Mouse (Mus musculus): Measurements from ENCODE around the gene Klhl26.

The Klhl26 gene

DNA sequence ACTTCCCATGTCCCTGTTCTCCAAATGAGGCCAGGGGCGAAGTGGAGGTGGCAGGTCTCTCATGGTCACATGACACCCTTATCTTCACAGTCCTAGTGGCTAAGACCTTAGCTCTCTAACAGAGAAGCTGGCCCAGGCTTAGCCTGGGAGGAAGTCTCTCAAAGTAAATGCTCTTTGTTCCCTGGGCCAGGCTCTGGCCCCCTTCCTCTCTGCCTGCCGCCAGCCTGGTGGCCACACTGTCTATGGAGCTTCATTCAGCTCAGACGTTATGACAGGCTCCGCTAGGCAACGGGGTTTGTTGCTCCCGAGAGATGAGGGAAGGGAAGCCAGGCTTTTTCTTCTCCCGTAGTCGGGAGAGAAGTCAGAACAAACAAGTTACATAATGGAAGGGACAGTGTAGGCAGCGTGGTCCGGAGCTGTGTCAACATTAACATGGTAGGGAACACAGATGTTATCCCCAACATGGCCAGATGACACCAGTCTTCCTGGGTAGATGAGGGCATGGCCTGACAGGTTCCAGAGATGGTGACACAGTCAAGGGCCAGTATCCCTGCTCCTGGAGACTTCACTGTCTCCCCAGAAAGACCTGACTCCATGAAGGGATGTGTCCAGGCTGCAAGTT is 7.4 kb downstream of the Klhl26 start:
- no peak for DNase-seq

DNA sequence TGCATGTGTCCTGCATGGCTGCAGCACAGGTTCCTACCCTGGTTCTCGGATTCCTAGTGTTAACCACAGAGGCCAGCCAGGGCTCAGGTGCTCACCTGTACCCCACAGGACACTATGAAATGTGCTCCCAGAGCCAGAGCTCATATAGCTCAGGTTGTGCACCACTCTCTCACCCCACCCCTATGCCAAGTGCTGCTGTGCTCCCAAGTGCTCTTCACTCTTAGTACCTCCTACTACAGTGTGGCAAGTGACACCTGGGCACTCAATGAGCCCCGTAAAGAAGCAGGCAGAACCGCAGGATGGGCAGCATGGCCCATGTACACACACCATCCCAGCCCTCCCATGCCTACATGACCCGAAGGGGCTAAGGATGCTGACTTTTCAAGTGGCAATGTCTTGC is 8.0 kb downstream of the Klhl26 start:
- DNase-seq: no peak

GRCm38 (mm10) chr8:70467907-70468306 is 8.9 kb downstream of the Klhl26 start:
- DNase-seq: no peak

GRCm38 (mm10) chr8:70467229-70467725 is 9.5 kb downstream of the Klhl26 start:
- DNase-seq: no peak

GRCm38 (mm10) chr8:70466771-70467170 is 10.0 kb downstream of the Klhl26 start:
- no peak for DNase-seq

GRCm38 (mm10) chr8:70466305-70466704 is 10.5 kb downstream of the Klhl26 start:
- DNase-seq: no peak

DNA sequence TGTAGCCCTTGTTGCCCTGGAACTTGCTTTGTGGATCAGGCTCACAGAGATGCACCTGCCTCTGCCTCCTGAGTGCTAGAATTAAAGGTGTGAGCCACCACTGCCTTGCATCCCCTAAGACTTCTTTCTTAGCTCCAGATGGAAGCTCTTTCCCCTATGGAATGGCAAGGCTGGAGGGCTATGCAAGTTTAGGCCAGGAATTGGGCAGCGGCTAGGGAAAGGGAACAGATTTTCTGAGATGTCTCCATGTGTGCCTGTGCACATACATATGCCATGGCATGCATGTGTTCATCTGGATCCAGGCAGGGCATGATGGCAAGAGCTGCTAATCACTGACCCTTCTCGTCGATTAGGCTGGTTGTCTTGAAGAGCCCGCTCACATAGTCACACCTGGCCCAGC is 11.1 kb downstream of the Klhl26 start:
- no peak for DNase-seq

GRCm38 (mm10) chr8:70464162-70464561 is 12.6 kb downstream of the Klhl26 start:
- no peak for DNase-seq

DNA sequence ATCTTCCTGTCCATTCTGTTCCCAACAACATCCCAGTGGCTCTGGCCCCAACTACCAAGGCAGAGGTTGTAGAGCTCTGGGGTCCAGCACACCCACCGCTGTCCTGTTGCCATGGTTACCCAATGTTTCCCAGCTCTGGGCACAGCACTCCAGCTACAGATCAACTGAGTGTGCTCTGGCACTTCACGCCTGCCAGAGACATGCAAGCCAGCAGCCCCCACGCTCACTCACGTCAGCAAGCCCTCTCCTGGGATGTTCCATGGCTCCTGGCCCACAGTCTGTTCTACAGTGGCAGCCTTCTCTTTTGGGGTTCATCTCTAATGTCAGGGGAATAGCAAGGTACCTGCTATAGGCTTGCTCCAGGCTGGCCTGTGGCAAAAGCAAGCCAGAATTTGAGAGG is 13.5 kb downstream of the Klhl26 start:
- no peak for DNase-seq

DNA sequence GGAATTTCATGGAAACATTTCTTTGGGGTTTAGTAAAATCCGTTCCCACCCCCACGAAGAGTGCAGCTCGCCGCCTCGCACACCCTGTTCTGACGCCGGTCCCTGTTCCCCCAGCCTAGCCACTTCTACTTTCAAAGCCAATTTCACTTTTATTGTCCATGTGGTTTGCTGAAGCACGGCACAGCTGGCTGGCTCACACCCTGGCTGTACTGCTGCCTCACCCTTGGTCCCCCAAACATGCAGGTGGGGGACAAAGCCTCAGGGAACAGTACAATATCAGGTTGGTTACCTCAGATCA is 14.3 kb downstream of the Klhl26 start:
- DNase-seq: no peak

- DNase-seq: no peak
These were observed 14.8 kb downstream of the Klhl26 start for GRCm38 (mm10) chr8:70461765-70462515.

DNA sequence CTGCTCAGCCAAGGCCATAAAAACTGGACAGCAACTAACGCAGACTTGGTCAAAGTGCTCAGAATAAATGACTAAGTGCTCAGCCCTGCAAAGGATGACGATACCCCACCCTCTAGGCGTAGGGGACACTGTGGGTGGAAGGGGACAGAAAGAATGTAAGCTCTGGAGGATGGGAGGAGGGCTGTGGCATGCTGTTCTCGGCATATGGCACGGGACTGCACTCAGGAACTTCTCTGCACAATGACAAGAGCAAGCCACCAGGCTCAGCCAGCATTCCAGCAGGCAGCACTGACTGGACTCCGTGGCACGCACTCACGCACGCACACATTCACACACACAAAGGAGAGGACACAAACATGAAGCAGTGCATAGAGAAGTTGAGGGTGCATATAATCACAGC is 16.2 kb downstream of the Klhl26 start:
- peak; percentile 66 for DNase-seq

DNA sequence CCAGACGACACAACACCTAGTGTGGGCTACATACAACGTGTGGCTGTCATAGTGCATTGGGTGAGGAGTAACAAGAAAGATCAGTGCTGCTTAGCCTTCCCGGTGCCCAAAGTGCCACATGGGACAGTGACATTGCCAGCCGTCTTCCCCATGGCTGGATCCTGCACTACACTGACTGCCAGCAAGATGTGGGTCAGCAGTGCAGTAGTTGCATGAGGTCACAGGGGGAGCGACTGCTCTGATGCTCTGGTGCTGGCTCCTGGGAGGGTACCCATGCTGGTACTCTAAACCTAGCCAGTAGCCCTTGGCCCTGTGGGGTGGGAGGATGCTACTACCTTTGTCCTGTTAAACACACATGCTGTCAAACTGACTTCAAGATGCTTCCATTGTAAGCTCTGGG is 16.6 kb downstream of the Klhl26 start:
- DNase-seq: no peak

GRCm38 (mm10) chr8:70459636-70460035 is 17.1 kb downstream of the Klhl26 start:
- DNase-seq: no peak

DNA sequence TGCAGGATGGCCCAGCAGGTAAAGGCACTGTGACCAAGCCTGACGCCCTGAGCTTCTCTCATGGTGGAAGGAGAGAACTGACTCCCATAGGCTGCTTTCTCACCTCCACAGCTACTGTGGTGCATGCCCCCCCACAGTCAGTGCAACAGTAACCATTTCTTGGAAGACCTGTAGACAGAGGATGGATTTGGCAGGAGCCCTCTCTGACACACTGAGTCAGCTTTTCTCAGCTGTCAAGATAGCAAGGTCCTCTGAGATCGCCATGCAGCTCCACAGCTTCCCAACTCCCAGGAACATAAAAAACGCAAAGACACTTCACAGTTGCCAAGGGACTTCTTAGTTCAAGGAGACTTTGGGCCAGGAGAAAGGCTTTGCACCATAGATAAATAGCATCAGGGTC is 18.3 kb downstream of the Klhl26 start:
- DNase-seq: no peak

DNA sequence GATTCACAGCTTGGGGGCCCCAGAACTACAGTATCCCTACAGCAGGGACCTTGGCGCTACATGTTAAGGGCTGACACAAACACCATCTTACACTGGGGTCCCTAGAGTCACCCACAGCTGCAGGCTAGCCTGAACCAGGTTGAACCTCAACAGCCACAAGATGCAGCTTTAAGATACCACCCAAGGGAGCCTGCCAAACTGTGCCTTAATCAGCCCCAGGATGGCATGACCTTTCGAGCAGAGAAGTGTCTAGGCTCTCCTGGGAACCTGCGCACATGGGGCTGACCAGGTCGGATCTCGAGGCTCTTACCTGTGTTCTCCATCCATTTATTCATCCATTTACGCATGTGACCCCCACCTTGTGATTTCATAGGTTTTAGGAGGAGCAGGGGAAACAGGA is 18.9 kb downstream of the Klhl26 start:
- no peak for DNase-seq

GRCm38 (mm10) chr8:70456996-70457395 is 19.8 kb downstream of the Klhl26 start:
- DNase-seq: no peak

DNA sequence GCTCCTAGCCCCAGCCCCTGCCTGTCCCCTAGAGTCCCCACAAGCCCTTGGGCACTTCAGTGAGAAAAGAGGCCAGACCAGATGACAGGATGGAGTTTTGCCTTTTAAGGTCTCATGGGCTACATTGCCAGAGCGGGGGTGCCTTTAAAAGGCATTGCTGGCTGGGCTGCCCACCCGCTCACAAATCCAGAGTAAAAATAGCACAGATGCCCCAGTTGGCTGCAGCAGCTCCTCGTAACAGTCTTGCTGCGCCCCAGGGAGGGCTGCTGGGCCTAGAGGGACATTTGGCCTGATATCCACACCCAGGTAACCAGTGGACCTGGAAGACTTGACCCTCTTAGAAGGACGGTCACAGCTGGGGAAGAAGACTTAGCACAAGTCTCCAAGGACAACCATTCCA is 22.9 kb downstream of the Klhl26 start:
- DNase-seq: no peak

- no peak for DNase-seq
These were observed 24.4 kb downstream of the Klhl26 start for GRCm38 (mm10) chr8:70452196-70452966.

GRCm38 (mm10) chr8:70447639-70448420 is 28.9 kb downstream of the Klhl26 start:
- peak; percentile 68 for DNase-seq

DNA sequence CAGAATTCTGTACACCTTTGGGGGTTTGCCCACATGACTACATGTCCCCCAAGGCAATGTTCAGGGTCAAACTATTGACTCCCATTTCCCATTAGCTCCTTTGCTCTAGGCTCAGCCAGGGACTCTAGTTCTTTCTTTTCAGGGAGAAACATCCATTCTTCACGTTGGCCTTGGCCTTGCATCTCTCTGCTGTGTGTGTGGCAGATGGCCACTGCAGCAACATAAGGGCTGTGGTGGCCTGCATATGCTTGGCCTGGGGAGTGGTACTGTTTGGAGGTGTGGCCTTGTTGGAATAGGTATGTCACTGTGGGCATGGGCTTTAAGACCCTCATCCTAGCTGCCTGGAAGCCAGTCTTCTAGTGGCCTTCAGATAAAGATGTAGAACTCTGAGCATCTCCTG is 30.8 kb downstream of the Klhl26 start:
- no peak for DNase-seq

GRCm38 (mm10) chr8:70443326-70443725 is 33.4 kb downstream of the Klhl26 start:
- DNase-seq: no peak

- DNase-seq: no peak
These were observed 35.2 kb downstream of the Klhl26 start for GRCm38 (mm10) chr8:70441565-70441964.

Data from cerebellum, adult 11-12 months (tissue).